Mouse (Mus musculus) MEL (cell line): ENCODE data around the gene Gtf2i. TPM values are rescaled to one million over a fixed set of nuclear protein-coding genes. Genes with fewer than 3 reads are reported as not detected.

Experiments used
- DNase-seq: peaks from one replicate; pipeline ENCODE4 v3.0.0; 2011; ENCODE audit warnings: low read depth, low spot score
- H3K27ac ChIP-seq: 2 replicates; pipeline ENCODE4 v1.5.1; 2012; ENCODE audit warnings: low read depth, mild to moderate bottlenecking, control low read depth, low read length, moderate library complexity; ENCODE audit not compliant: control insufficient read depth
- H3K27me3 ChIP-seq, 2 experiments: fragments of 150-350 bp in 1 of 2; sonication (generic) in 1 of 2; 2 replicates each; pipeline ENCODE4 v1.6.1; 2012; ENCODE audit warnings: low read length in 2 of 2, mild to moderate bottlenecking in 2 of 2, improper control_type of control experiment in 1 of 2, moderate library complexity in 1 of 2; ENCODE audit not compliant: insufficient read depth in 2 of 2, control insufficient read depth in 1 of 2
- H3K36me3 ChIP-seq, 2 experiments: 2 replicates each; pipeline ENCODE4 v1.6.1; 2012 to 2014; ENCODE audit warnings: low read length in 2 of 2, improper control_type of control experiment in 1 of 2, inconsistent platforms in 1 of 2, mild to moderate bottlenecking in 1 of 2; ENCODE audit not compliant: insufficient read depth in 2 of 2, control insufficient read depth in 1 of 2
- H3K4me1 ChIP-seq, 2 experiments: fragments of 150-350 bp in 1 of 2; sonication (generic) in 1 of 2; 2 replicates each; pipeline ENCODE4 v1.6.1; 2012; ENCODE audit warnings: low read length in 2 of 2, improper control_type of control experiment in 1 of 2, mild to moderate bottlenecking in 1 of 2; ENCODE audit not compliant: insufficient read depth in 2 of 2, control insufficient read depth in 1 of 2
- H3K4me3 ChIP-seq, 2 experiments: fragments of 150-350 bp in 1 of 2; sonication (generic) in 1 of 2; 2 replicates each; pipeline ENCODE4 v1.5.1; 2012; ENCODE audit warnings: low read depth in 2 of 2, low read length in 2 of 2, mild to moderate bottlenecking in 2 of 2, moderate library complexity in 2 of 2, control low read depth in 1 of 2, improper control_type of control experiment in 1 of 2; ENCODE audit not compliant: control insufficient read depth in 1 of 2, insufficient read depth in 1 of 2
- H3K79me2 ChIP-seq: 2 replicates; pipeline ENCODE4 v1.6.1; 2012; ENCODE audit warnings: mild to moderate bottlenecking, low read length, moderate library complexity; ENCODE audit not compliant: control insufficient read depth, poor library complexity, insufficient read depth
- H3K9ac ChIP-seq: 2 replicates; pipeline ENCODE4 v1.6.1; 2012; ENCODE audit warnings: low read depth, mild to moderate bottlenecking, control low read depth, low read length, moderate library complexity; ENCODE audit not compliant: control insufficient read depth, poor library complexity, severe bottlenecking
- H3K9me3 ChIP-seq: fragments of 150-350 bp; sonication (generic); replicated peaks from 2 replicates; pipeline ENCODE4 v1.6.1; 2012; ENCODE audit warnings: mild to moderate bottlenecking, low read length, improper control_type of control experiment, moderate library complexity; ENCODE audit not compliant: insufficient read depth
- CTCF ChIP-seq, 3 experiments: IDR thresholded peaks in 2 of 3; conservative IDR thresholded peaks in 1 of 3; 2 replicates each; pipeline ENCODE4 v1.5.1; 2011 to 2012; ENCODE audit warnings: low read length in 3 of 3, low read depth in 2 of 3, mild to moderate bottlenecking in 2 of 3, improper control_type of control experiment in 1 of 3, inconsistent platforms in 1 of 3, mixed read lengths in 1 of 3, moderate library complexity in 1 of 3; ENCODE audit not compliant: control insufficient read depth in 1 of 3, insufficient read depth in 1 of 3, poor library complexity in 1 of 3, severe bottlenecking in 1 of 3
- E2F4 ChIP-seq: IDR thresholded peaks from 2 replicates; pipeline ENCODE4 v1.6.1; 2011; ENCODE audit warnings: low read depth, low read length, improper control_type of control experiment, borderline replicate concordance
- ELF1 ChIP-seq: IDR thresholded peaks from 2 replicates; pipeline ENCODE4 v1.6.1; 2014; ENCODE audit warnings: low read depth, mild to moderate bottlenecking, inconsistent platforms, low read length, improper control_type of control experiment, moderate library complexity
- EP300 ChIP-seq, 2 experiments: IDR thresholded peaks; 2 replicates each; pipeline ENCODE4 v1.6.1; 2011; ENCODE audit warnings: improper control_type of control experiment in 2 of 2, low read length in 2 of 2, low read depth in 1 of 2, mild to moderate bottlenecking in 1 of 2
- GABPA ChIP-seq: IDR thresholded peaks from 2 replicates; pipeline ENCODE4 v1.6.1; 2012; ENCODE audit warnings: low read depth, mild to moderate bottlenecking, inconsistent platforms, low read length, improper control_type of control experiment, moderate library complexity
- HCFC1 ChIP-seq: IDR thresholded peaks from 2 replicates; pipeline ENCODE4 v1.6.1; 2012; ENCODE audit warnings: low read depth, mild to moderate bottlenecking, inconsistent platforms, low read length, improper control_type of control experiment, moderate library complexity
- JUND ChIP-seq: IDR thresholded peaks from 2 replicates; pipeline ENCODE4 v1.6.1; 2011; ENCODE audit warnings: low read depth, mild to moderate bottlenecking, improper control_type of control experiment, low read length
- KAT2A ChIP-seq: conservative IDR thresholded peaks from 2 replicates; pipeline ENCODE4 v1.6.1; 2012; ENCODE audit warnings: low read depth, low read length, improper control_type of control experiment, inconsistent platforms
- MAFK ChIP-seq: IDR thresholded peaks from 2 replicates; pipeline ENCODE4 v1.6.1; 2011; ENCODE audit warnings: low read depth, mild to moderate bottlenecking, low read length, improper control_type of control experiment, borderline replicate concordance
- MEF2A ChIP-seq: IDR thresholded peaks from 2 replicates; pipeline ENCODE4 v1.6.1; 2014; ENCODE audit warnings: low read depth, mild to moderate bottlenecking, inconsistent platforms, low read length, improper control_type of control experiment; ENCODE audit not compliant: poor library complexity, insufficient replicate concordance, severe bottlenecking; ENCODE audit errors: extremely low read depth
- MXI1 ChIP-seq: IDR thresholded peaks from 2 replicates; pipeline ENCODE4 v1.6.1; 2011; ENCODE audit warnings: mild to moderate bottlenecking, low read depth, low read length, improper control_type of control experiment
- MYB ChIP-seq: IDR thresholded peaks from 2 replicates; pipeline ENCODE4 v1.6.1; 2011; ENCODE audit warnings: mild to moderate bottlenecking, low read depth, low read length, improper control_type of control experiment
- NELFE ChIP-seq: IDR thresholded peaks from 2 replicates; pipeline ENCODE4 v1.6.1; 2011; ENCODE audit warnings: low read depth, low read length, improper control_type of control experiment
- POLR2A ChIP-seq, 2 experiments: IDR thresholded peaks; 2 replicates each; pipeline ENCODE4 v1.6.1; 2011 to 2012; ENCODE audit warnings: low read length in 2 of 2, mild to moderate bottlenecking in 2 of 2, control low read depth in 1 of 2, improper control_type of control experiment in 1 of 2, low read depth in 1 of 2, moderate library complexity in 1 of 2; ENCODE audit not compliant: control insufficient read depth in 1 of 2, insufficient read depth in 1 of 2, poor library complexity in 1 of 2
- SMC3 ChIP-seq: IDR thresholded peaks from 2 replicates; pipeline ENCODE4 v1.6.1; 2011; ENCODE audit warnings: low read depth, low read length, improper control_type of control experiment
- TCF12 ChIP-seq: IDR thresholded peaks from 2 replicates; pipeline ENCODE4 v1.6.1; 2014; ENCODE audit warnings: low read depth, mild to moderate bottlenecking, inconsistent platforms, low read length, improper control_type of control experiment, moderate library complexity
- UBTF ChIP-seq: IDR thresholded peaks from 2 replicates; pipeline ENCODE4 v1.6.1; 2012; ENCODE audit warnings: low read depth, mild to moderate bottlenecking, inconsistent platforms, low read length, improper control_type of control experiment, moderate library complexity, borderline replicate concordance; ENCODE audit not compliant: insufficient read depth
- USF1 ChIP-seq: IDR thresholded peaks from 2 replicates; pipeline ENCODE4 v1.6.1; 2014; ENCODE audit warnings: low read depth, mild to moderate bottlenecking, inconsistent platforms, low read length, improper control_type of control experiment, moderate library complexity
- ZC3H11A ChIP-seq: IDR thresholded peaks from 2 replicates; pipeline ENCODE4 v1.6.1; 2012; ENCODE audit warnings: low read depth, mild to moderate bottlenecking, inconsistent platforms, low read length, improper control_type of control experiment
- ZNF384 ChIP-seq: IDR thresholded peaks from 2 replicates; pipeline ENCODE4 v1.6.1; 2012; ENCODE audit warnings: low read depth, mild to moderate bottlenecking, inconsistent platforms, low read length, improper control_type of control experiment
- polyA plus RNA-seq, 2 experiments: library from polyadenylated mRNA; stranded (reverse) in 1 of 2; unstranded in 1 of 2; fragments of >175 nt in 1 of 2; fragments of >200 nt in 1 of 2; gene quantifications; 2 replicates each; pipeline versions ENCODE4 v1.2.1 to v1.2.4; 2012; ENCODE audit warnings: low replicate concordance in 2 of 2, low read depth in 1 of 2; ENCODE audit not compliant: insufficient read length in 2 of 2, insufficient read depth in 1 of 2, missing spikeins in 1 of 2
- total RNA-seq: library from RNA; depleted of rRNA; stranded (reverse); fragments of 300-350 nt; gene quantifications from 2 replicates; pipeline ENCODE4 v1.2.3, GENCODE M21; 2012

Gtf2i gene
- total and polyA plus RNA-seq, 3 experiments, result 46.7 to 151 (median 128) TPM

DNA sequence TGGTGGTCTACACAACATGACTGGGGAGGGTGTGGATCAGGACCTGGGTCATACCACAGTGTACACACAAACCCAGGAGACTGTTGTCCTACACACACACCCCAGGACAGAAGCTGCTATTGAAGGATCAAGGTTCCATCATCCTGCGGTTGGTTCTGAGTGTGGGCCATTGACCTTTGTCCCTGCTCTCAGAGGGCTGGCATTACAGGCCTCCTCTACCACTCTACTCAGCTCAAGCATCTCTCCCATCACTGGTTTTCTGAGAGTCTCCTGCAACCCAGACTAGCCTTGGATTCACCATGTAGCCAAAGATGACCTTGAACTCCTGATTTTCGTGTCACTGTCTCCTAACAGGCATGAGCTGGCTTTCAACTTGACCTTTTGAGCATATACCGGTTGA is 78.3 kb downstream of the Gtf2i start:
- no peak overlapping the region for H3K27ac ChIP-seq
- H3K9me3 ChIP-seq, result no peaks in the 10 kb centered on the region
- H3K36me3 ChIP-seq, result peaks cover 2 to 4% of the 10 kb centered on the region in 2 experiments; a peak in 3 of 4 replicates
- H3K4me3 ChIP-seq, result no peak overlapping the region
- H3K27me3 ChIP-seq, result no peaks in the 10 kb centered on the region
- no peaks in the 10 kb centered on the region for H3K79me2 ChIP-seq
- TF ChIP-seq KAT2A (no peak), UBTF (no peak), EP300 (IDR thresholded peaks at IDR 0.05; ENCODE audit: low read depth in 1 of 2, low read length in 2 of 2) (no peak), JUND (no peak), GABPA (no peak), TCF12 (no peak), ZNF384 (no peak), MEF2A (no peak), MAFK (no peak), HCFC1 (no peak), SMC3 (no peak), MXI1 (no peak), POLR2A (IDR thresholded peaks at IDR 0.05; ENCODE audit: control insufficient read depth in 1 of 2, insufficient read depth in 1 of 2, low read depth in 1 of 2, low read length in 2 of 2, poor library complexity in 1 of 2) (no peak), CTCF (IDR thresholded peaks at IDR 0.05 in 2 of 3, conservative IDR thresholded peaks at IDR 0.05 in 1 of 3; ENCODE audit: control insufficient read depth in 1 of 3, insufficient read depth in 1 of 3, low read depth in 2 of 3, low read length in 3 of 3, poor library complexity in 1 of 3, severe bottlenecking in 1 of 3) (no peak)
- no peak overlapping the region for H3K9ac ChIP-seq
- peaks cover 2 to 13% of the 10 kb centered on the region in 2 experiments; a peak in 2 of 4 replicates for H3K4me1 ChIP-seq
- no peak for DNase-seq

DNA sequence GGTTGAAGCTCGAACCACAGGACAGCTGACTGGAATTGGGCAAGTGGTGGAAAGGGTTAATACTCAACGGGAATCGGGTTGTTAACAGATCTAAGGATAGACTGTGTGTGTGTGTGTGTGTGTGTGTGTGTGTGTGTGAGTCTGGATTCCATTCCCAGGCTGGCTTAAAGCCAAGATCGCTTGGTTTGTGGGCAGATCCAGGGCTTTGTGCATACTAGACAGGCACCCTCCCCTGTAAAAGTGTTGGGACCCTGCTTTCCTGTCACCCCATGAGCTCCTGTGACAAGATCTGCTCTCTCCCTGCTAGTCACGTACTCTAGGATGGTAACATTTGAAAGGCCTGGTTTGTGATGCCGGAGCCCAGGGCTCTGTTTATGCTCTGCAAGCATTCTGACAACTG is 79.4 kb downstream of the Gtf2i start:
- Histone ChIP-seq H3K27ac (no peak overlapping the region), H3K79me2 (no peaks in the 10 kb centered on the region), H3K4me3 (no peak overlapping the region), H3K9ac (no peak overlapping the region), H3K27me3 (no peaks in the 10 kb centered on the region), H3K4me1 (peaks cover 2 to 14% of the 10 kb centered on the region in 2 experiments; a peak in 2 of 4 replicates), H3K9me3 (no peaks in the 10 kb centered on the region), H3K36me3 (peaks cover 2 to 3% of the 10 kb centered on the region in 2 experiments; a peak in 3 of 4 replicates)
- no peak for TF ChIP-seq USF1
- no peak for TF ChIP-seq ZC3H11A
- no peak for TF ChIP-seq E2F4
- no peak for TF ChIP-seq NELFE
- TF ChIP-seq SMC3, result no peak
- TF ChIP-seq GABPA, result no peak
- TF ChIP-seq EP300 (IDR thresholded peaks at IDR 0.05; ENCODE audit: low read depth in 1 of 2, low read length in 2 of 2), result no peak
- TF ChIP-seq ZNF384, result no peak
- TF ChIP-seq MYB, result no peak
- TF ChIP-seq MXI1, result no peak
- no peak for TF ChIP-seq ELF1
- TF ChIP-seq UBTF, result no peak
- no peak for TF ChIP-seq POLR2A (IDR thresholded peaks at IDR 0.05; ENCODE audit: control insufficient read depth in 1 of 2, insufficient read depth in 1 of 2, low read depth in 1 of 2, low read length in 2 of 2, poor library complexity in 1 of 2)
- DNase-seq, result no peak
